Mouse (Mus musculus) retina, adult 2 months (tissue): ENCODE results near the gene Gm11009.
"Not testable (repeated sequence)": the region's sequence is repeated elsewhere in the genome, so short reads cannot be mapped to it uniquely, and the experiment has no call there.

Experiments
- DNase-seq: peaks from one replicate; pipeline ENCODE4 v3.0.0-alpha.2; 2012; ENCODE audit warnings: low read depth, low spot score

The Gm11009 gene

DNA sequence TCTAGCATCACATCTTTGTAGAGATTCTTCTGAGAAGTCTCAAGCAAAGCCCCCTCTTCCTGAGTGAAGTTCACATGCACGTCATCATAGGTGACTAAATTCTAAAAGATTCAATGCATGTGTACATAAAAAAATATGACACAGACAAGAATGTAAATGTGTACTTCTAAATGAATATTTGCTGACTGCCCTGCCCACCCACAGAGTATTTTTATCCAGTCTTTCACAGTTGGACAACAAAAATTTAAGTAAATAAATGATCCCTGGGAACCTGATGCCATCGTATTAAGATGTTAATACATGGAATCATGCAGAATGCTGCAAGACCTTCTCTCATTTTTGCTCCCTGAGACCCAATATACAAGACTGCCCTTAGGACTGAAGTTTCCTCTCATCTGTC lies at the start of gene Gm11009:
Gene Gm11009 (minus strand): TSS at position 101 of the 400 bp plus-strand sequence.
- not testable (repeated sequence) for DNase-seq
